Comparison of ENCODE assay signal across 28 mouse cellular contexts in the genomic region with DNA sequence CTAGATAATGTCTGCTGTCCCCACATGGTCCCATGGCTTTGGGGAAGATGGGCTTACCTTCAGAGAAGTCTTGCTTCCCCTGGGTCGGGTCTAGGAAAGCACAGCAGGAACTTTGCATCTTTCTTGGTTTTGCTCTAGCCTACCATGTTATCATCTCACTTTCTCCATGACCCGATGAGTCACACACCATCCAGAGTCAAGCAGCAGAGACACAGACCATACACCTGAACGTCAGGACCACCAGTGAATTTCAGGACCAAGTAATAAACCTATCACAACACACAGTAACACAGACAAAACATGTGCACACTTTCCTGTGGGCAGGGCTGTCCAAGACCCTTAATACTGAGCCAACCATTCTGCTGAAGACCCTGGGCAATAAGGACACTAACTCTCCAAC. TPM values are rescaled to one million over a fixed set of nuclear protein-coding genes. Genes with fewer than 3 reads are reported as not detected.
"Had no signal": no experiment of that assay in that cellular context is flagged by ENCODE, and none has a peak within 500 bp of the region (broad histone marks: within the 10 kb centered on the region; RNA-seq: fewer than 3 reads in every experiment).

No protein-coding gene starts in this region.

- H3K27me3 ChIP-seq: liver, embryonic 15.5 days; lung, embryonic 15.5 days; megakaryocyte, embryonic 14.5 days; midbrain, embryonic 13.5 days; midbrain, embryonic 15.5 days; neural tube, embryonic 13.5 days; neural tube, embryonic 15.5 days had no signal

- H3K9me3 ChIP-seq: liver, embryonic 15.5 days; lung, embryonic 15.5 days; megakaryocyte, embryonic 14.5 days; midbrain, embryonic 13.5 days; midbrain, embryonic 15.5 days; neural tube, embryonic 13.5 days; neural tube, embryonic 15.5 days had no signal

- H3K4me3 ChIP-seq: liver, embryonic 15.5 days; lung, embryonic 15.5 days; megakaryocyte, embryonic 14.5 days; midbrain, embryonic 13.5 days; midbrain, embryonic 15.5 days; neural tube, embryonic 13.5 days; neural tube, embryonic 15.5 days had no signal

- H3K9ac ChIP-seq: liver, embryonic 15.5 days; liver, postnatal 0 days; lung, embryonic 15.5 days; midbrain, embryonic 13.5 days; midbrain, embryonic 15.5 days; neural tube, embryonic 13.5 days; neural tube, embryonic 15.5 days had no signal

- ATAC-seq: liver, postnatal 0 days; midbrain, embryonic 13.5 days; midbrain, embryonic 15.5 days had no signal

- H3K4me2 ChIP-seq: liver, embryonic 15.5 days; lung, embryonic 15.5 days; midbrain, embryonic 11.5 days; midbrain, embryonic 13.5 days; midbrain, embryonic 15.5 days; neural tube, embryonic 13.5 days; neural tube, embryonic 15.5 days had no signal

- DNase-seq: liver, postnatal 0 days; lung, adult 2 months; lung, postnatal 10 days; retina, postnatal 1 day; right cerebral cortex, adult 18-20 months; right cerebral cortex, postnatal 25 days; right cerebral cortex, postnatal 4 days; spleen, adult 18-20 months; thymus, adult 18-20 months; thymus, postnatal 25 days; thymus, postnatal 4 days had no signal

- H3K27ac ChIP-seq: liver, embryonic 15.5 days; lung, embryonic 15.5 days; macrophage; midbrain, embryonic 13.5 days; midbrain, embryonic 15.5 days; neural tube, embryonic 13.5 days; neural tube, embryonic 15.5 days had no signal

RNA-seq across cellular contexts. Expression of a gene that starts 5.7 kb away (rescaled TPM):
- total RNA-seq: megakaryocyte progenitor cell, adult 5-6 weeks; midbrain, postnatal 0 days; monocyte, adult 5-6 weeks had no signal
- polyA plus RNA-seq: liver, embryonic 15.5 days; liver, postnatal 0 days; lung, embryonic 15.5 days; macrophage; midbrain, embryonic 11.5 days; midbrain, embryonic 13.5 days; midbrain, embryonic 15.5 days; midbrain, postnatal 0 days; neural tube, embryonic 11.5 days; neural tube, embryonic 13.5 days; neural tube, embryonic 15.5 days; small intestine, adult 2 months; stomach, embryonic 14.5 days; stomach, embryonic 16.5 days; urinary bladder, adult 2 months had no signal

RNA-seq across cellular contexts. Expression of a gene that starts 35.6 kb away (rescaled TPM):
- total RNA-seq: megakaryocyte progenitor cell, adult 5-6 weeks; midbrain, postnatal 0 days; monocyte, adult 5-6 weeks had no signal
- polyA plus RNA-seq: macrophage; midbrain, embryonic 11.5 days; midbrain, embryonic 13.5 days; midbrain, embryonic 15.5 days; midbrain, postnatal 0 days; neural tube, embryonic 11.5 days; neural tube, embryonic 13.5 days; neural tube, embryonic 15.5 days; small intestine, adult 2 months; stomach, embryonic 14.5 days; stomach, embryonic 16.5 days; urinary bladder, adult 2 months had no signal

RNA-seq across cellular contexts. Expression of a gene that starts 50.6 kb away (rescaled TPM):
- total RNA-seq: megakaryocyte progenitor cell, adult 5-6 weeks; midbrain, postnatal 0 days; monocyte, adult 5-6 weeks had no signal
- polyA plus RNA-seq: liver, embryonic 15.5 days; liver, postnatal 0 days; lung, adult 2 months; lung, embryonic 15.5 days; macrophage; midbrain, embryonic 11.5 days; midbrain, embryonic 13.5 days; midbrain, embryonic 15.5 days; midbrain, postnatal 0 days; neural tube, embryonic 11.5 days; neural tube, embryonic 13.5 days; neural tube, embryonic 15.5 days; small intestine, adult 2 months; stomach, embryonic 14.5 days; stomach, embryonic 16.5 days; urinary bladder, adult 2 months had no signal
